Mouse (Mus musculus) spleen, postnatal 36 days (tissue): ENCODE measurements around the gene Cdkal1.
A peak's percentile ranks its signal among the peaks of the same experiment; 100 is the strongest.

ENCODE experiments used
- DNase-seq, 2 experiments: peaks; one replicate each; pipeline ENCODE4 v3.0.0; 2022; ENCODE audit warnings: low spot score in 2 of 2, mixed read lengths in 1 of 2

Cdkal1 gene

DNA sequence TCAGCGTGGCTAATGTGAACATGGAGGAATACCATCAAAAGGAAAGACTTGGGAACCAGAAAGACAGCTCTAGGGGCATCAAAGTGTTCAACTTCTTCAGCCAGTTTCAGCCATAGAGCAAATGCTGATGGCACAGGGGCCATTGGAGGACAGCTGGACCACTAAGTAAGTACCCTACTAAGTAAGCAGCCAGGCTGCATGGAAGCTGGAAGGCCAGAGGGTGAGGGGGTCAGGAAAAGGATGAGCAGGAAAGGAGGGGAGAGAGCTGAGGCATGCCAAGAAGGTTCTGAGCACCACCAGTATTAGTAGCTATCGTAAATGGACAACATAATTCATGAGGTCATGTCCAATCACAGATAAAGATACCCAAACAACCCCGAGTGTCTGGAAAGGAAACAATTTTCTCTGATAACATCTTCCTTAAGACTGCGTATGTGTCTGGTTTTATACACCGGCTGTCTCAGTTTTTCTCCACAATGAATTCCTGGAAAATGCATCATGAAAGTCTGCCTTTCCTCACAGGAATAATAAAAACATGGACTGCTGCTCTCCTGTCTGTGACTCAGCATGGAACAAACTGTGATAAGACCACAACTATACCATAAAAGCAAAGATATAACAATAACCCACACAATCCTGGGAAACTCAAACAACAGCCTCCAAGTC is 352.9 kb downstream of the Cdkal1 start:
- no peak for DNase-seq

DNA sequence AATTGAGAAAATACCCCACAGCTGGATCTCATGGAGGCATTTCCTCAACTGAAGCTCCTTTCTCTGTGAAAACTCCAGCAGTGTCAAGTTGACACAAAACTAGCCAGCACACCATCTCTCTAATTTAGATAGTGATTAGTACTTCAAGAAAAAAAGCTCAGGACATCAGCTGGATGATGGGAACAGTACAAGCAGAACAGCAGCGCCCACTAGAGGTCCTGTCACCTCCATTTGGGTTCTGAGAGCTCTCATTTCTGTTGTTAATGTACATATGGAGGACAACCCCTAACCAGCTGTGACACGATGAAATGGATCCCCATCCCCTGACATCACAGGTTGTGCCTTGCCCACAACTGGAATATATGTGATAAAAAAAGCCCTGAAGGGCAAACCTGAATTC is 354.3 kb downstream of the Cdkal1 start:
- DNase-seq, result no peak

DNA sequence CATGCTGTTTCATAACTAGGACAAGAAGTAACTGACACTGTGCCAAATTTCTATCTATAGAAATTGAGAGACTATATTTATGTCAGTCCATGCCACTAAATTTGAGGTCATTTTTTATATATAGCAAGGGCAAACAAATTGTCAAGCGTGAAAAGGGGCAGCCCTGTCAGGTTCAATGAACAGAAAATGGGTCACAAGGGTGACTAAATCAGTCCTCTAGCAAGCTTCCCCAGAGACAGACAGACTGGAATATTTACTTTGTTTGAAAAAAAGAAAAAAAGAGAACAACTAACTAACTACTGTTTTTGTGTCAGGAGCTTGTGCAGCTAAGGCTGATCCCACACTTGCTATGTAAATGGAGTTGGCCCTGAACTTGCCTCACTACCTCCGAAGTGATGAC is 355.7 kb downstream of the Cdkal1 start:
- no peak for DNase-seq

DNA sequence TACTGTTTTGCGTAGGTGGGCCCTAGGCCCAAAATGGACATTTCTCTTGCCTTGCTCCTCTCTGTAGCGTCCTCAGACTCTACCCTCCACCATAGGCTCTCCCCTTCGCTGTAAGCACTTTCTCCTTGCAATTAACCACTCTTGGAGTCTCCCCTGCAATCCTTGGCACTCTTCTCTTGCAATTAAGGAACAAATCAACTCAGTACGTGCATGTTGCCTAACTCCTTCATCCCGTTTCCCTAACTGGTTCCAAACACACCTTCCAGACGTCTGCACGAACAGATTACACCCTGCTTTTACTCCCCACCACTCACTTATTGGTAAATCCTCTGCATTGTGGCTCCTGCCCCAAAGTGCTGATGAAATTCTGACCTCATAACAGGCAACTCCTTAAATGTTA is 358.2 kb downstream of the Cdkal1 start:
- no peak for DNase-seq

DNA sequence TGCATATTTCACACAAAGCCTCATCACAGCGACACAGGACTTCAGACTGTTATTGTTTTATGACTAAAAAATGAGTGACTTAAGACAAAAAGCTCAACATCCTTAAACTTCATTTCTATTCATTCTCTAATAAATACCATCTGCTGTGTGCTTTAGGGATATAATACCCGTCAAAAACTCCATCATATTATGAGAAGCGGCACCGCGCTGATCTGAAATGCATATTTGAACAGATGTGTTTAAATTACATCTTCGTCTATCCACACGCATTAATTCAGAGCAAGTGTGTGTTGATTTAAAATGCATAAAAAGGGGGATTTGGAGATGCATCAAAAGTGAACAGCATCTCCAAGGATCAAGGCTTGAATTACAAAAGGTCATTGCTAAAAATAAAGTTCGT is 365.1 kb downstream of the Cdkal1 start:
- no peak for DNase-seq

DNA sequence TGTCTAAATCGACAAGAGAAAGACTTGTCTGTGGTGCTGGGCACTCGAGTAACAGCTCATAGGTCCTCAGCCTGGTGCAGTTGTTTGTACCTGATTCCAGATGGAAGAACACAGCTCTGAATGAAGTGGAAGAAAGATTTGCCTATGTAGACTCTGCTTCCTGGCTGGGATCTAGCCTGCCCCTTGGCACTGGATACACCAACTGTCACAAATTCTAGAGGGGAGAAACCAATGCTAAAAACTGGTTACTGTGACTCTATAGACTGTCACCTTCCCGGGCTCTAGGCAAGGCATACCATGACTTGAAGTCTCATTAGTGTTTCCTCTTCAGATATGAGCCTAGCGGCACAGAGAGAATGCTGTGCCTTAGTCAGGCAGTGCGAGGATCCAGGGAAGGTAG is 366.0 kb downstream of the Cdkal1 start:
- DNase-seq, result no peak

DNA sequence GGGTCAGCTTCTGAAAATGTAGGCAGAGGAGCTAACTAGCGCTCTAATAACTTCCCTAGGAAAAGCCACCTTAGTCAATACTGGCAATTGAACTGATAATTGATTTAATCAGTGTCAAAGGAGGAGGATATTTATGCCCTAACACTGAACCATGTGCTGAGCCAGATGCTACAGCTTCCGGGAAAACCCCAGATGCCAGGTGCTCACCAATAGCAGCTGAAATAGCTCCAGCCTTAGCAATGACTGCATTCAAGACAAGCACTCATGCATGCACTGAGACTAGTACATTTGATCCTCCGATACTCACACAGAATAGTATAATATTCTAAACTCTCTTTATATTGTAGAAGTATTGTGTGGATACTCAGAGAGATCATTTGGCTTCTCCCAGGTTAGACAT is 368.8 kb downstream of the Cdkal1 start:
- DNase-seq, result peak; percentile 4 to 9

DNA sequence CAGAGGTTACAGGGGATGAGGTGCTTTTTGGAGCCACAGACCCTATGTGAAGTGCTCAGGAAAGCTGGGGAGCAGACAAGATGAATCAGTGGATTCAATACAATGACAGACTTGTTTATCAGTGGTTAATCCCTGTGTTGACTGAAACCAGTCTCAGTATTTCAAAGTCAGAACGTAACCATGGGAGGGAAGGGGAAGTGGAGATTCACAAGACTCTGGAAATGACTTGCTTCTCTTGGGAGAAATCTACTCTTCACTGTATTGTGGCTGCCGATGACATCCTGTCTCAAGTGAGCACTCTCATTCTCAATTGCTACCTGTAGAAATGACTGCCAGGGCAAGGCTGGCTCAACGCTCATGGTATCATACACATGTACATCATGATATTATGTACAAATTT is 371.5 kb downstream of the Cdkal1 start:
- no peak for DNase-seq

DNA sequence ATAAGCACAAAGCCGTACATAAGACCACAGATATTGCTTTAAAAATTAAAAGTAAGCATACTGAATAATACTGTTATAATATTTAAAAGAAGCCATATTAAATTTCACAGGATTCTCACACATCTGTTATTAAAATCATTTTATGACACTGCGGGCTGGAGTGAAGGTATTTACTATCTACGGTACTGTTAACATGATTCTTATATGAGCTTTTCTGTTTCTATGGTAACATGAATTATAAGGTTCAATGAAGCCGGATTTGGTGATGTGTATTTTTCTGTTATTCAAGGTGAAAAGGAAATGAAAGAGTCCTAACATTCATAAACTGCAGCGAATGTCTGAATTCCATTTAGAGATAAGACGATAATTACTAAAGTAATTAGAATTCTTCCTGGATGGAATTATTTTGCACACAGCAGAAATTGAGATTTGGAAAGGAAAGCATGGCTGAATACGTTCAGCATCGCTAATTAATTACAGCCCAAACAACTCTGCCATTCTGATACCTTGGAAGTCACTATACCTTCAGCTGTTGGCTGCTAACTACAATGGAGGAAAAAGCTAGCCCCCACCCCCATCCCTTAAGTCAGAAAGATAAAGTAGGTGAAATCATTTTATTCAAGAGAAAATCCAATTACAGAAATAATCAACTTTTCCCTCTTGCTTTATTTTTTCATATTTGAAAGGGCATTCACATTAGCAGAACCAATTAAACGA is 373.2 kb downstream of the Cdkal1 start:
- DNase-seq, result no peak

DNA sequence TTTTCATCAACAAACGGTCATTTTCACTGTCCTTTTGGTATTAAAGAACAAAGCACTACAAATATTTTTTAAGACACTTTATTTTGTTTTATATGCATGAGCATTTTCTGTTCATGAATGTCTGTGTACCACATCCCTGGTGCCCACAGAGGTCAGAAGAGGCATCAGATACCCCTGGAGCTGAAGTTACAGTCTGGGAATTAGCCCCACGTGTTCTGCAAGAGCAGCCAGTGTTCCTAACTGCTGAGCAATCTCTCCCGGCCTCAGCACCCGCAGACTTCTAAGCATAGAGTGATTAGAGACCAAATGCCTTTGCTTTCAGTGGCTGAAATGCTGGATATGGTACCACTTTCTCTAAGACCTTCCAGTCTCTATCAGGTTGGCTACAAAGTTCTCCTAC is 379.1 kb downstream of the Cdkal1 start:
- no peak for DNase-seq

DNA sequence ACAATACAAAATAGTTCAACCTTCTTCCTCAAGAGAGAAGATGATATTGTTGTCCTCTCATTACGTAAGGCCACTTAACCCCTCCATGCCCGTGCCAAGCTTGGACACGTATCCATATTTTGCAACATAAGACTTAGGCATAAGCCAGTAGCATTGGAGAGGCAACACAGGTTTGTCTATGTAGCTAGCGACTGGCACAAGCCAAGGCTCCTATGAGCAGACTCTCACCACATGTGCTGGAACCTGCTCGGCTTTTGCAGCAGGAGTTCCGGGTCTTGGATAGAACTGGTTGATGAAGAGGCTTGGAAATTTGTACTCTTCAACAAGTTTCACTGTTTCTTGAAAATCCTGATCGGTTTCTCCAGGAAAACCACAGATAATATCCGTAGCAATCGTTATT is 381.2 kb downstream of the Cdkal1 start:
- no peak for DNase-seq

DNA sequence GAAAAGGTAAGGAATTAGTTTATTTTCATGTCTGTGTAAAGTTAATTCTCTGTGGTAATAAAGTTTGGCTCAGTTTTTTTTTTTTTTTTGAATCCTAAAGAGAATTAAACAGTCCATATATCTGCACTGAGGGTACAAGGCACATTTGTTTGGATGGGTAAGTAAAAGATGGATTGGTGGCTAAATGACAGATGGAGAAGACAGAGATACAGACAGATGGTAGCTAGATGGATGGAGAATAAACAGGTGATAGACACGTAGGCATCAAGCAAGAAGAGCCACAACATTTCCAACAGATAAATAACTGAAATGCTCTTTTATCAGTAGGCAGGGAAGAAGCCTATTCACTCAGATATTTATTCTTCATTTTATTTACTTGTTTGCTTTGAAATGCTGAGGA is 381.7 kb downstream of the Cdkal1 start:
- no peak for DNase-seq

DNA sequence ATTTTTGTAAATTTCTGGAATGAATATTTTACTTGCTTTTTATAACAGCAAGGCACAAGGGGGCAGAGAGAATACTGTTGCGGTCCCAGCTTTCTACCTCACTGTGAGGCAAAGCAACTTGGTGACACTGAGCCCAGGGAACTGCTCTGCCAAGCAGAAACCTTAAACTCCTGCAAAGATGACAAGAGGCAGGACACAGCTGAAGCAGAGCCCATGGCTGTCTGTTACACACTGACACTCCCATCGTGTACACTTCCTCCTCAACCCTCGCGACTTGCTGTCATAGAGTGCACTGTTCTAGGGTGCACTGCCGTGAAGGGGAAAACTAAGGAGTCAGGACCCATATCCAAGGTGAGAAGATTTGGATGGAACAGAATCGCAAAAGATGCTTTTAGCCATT is 393.2 kb downstream of the Cdkal1 start:
- no peak for DNase-seq

DNA sequence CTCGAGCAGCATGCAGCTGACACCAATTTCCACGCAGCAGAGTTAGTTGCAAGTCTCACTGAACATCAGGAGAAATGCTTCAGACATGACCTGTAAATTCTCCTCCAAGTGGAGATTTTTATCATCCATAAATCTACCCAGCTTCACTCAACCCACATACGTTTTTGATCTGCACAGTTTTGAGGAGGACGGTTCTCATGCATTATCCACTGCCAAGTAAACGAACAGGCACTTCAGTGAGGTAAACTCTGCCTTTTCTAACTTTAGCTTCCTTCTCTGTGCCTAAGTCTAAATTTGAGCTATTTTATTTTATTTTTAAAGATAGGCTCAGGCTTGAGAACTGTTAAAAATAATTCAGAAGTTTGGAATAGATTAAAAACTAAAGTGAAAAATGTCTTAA is 394.7 kb downstream of the Cdkal1 start:
- DNase-seq, result no peak

DNA sequence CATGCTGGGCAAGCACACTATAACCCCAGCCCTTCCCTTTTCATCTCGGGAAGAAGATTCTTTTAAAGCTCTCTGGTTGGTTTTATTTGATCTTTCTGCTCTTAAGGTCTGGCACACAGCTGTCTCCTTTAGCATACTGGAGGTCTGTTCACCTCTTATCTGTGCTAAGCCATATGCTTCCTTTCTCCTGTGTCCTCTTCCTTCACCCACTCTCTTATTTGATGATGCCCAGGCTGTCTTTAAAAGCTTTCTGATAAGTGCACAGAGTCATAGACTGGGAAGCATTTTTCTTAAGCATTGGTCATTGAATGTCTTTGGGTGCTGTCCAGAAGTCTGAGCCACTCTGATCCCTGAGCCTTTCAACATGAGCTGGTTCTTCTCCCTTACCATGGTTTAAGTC is 397.1 kb downstream of the Cdkal1 start:
- no peak for DNase-seq

DNA sequence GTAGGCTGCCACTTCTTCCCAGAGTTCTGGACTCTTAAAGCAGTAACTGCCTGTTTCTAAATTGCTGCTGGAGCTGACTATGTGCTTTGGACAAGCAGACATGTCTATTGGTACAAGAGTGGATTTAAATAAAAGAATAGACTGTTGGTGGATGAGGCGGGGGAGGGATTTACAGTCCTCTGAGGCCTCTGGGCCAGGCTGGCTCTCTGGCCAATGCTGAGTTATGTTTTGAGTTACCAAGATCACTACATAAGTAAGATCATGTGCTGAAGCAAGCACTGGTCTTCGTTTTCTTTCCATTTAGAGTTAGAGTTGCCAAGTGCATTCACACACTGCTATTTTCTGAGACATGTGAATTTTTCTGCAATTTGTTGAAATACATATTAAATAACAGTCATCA is 418.4 kb downstream of the Cdkal1 start:
- DNase-seq, result no peak

DNA sequence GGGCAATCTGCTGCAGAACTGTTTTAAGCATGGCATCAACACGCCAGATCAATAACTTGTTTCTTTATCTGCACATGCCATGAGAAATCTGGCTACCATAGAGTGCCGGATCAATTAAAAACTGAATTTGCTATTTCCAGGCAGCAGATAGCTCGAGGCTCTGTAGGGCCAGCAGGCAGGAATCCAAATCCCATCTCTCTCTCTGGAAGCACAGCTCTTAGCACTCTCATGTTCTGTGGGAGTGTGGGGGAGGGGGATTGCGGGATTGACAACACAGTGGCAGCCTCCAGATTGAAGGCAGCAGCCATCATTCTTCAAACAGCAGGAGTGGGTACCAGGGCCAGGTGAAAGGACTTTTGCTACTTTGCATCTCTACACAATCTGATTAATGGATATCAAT is 420.7 kb downstream of the Cdkal1 start:
- DNase-seq, result no peak

DNA sequence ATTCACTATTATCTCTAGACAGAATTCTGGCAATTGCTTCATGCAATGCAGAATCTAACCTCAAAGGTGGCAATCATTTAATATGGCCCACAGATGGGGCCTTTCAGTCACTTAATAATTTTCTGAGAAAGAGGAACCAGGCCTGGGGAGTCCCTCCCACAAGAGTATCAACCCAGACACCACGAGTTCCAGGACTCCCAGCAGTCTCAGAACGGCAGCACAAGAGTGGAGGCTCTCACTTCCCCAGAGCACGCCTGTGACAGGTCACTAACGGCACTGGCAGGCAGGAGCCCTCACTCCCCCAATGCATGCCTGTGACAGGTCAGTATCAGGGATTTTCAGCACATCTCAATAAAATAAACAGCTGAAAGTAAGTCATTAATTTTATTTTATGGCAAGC is 424.6 kb downstream of the Cdkal1 start:
- peak; percentile 40 to 49 for DNase-seq

DNA sequence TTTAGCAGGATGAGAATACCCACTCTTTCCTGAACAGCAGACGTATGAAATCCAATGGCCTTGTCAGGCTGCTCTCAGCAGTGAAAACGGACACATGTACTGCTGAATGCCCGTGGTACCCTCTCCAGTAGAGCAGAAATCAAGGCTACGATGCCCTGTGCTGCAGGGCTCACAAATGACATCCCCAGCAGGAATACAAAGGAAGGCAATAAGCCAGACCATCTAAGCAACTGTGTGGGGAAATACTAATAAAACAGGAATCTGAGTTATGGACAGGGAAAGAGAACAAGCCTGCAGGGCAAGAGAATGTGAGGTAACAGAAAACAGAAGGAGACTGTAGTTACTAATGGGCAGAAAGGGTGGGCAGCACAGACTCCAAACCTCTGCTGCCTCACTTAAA is 425.6 kb downstream of the Cdkal1 start:
- no peak for DNase-seq

DNA sequence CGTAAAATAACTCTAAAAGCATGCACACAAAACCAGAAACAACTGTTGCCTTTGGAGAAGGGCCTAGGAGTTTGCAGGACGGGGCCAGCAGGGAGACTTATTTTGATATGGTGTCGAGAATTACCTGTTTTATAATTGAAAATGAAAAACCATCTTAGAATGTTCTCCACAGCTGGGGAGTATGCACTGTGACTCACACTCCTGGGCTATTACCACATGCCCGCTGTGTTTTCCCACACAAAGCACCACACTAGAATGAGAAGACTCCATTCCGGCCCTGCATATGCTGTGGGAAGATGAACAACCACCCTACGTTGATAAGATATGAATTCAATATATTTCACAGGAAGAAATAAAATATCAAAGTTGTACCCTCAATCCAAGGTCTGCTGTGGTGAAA is 426.3 kb downstream of the Cdkal1 start:
- no peak for DNase-seq

DNA sequence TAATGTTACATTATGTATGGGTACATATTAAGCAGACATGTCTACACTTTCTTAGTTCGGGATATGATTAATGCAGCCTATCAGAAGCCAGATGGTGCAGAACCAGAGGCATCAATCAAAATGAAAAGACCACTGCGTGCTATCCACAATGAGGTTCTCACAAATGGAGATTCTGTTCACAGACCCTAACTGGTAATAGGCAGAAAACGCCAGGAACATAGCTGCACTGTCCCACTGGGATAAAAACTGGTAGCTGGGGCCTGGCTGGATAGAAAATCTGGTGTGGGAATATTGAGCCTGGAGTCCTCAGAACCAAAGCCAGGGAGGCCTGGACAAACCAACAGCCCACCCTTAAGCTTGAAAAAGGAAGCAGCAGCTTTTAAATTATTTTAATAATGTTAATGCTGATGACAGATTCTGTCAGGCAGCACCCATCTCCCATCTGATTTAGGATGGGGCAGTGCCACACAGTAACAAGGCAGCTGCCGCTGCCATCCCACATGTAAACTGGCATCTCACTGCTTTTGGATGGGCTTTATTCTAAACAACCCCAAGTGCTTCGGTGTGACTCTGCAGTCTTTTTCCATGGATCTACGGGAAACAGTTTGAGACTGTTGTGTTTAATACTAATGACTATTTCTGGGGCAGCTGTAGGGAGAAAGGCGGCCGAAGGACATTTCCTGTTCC is 438.9 kb downstream of the Cdkal1 start:
- no peak for DNase-seq

DNA sequence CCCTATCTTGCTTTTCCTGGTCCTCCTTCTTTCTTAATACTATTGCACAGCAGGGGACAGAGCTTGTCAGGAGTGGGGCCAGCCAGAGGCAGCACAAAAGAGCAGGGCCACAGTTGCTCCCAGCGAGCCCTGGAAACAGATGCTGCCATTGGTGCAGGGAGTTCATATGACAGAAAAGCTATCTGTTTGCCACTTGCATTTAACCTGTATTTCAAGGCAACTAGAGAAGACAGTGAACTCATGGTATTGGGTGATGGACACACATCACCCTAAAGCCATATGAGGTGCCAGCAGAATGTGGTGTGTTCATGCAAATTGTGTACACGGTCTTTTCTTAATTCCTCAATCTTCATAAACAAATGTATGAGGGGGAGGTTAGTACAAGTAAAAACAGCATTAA is 439.5 kb downstream of the Cdkal1 start:
- no peak for DNase-seq

DNA sequence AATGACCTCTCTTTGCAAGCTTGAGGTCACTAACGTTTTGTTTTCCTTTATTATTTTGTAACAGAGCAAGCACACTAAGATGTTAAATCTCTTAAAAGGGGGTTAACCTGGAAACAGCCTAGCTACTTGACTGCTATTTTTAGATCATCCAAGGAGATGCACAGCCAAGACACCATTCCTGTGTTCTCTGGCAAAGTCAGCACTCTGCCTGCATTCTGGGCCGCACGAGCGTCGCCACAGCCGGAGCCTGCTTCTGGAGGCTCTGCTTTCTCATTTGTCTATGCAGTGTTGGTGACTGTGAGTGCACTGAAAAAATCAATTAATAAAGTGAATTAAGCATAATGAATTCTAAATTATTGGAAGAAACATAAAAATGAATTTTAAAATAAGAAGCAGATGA is 440.6 kb downstream of the Cdkal1 start:
- DNase-seq, result no peak
